Mouse (Mus musculus) forebrain, embryonic 11.5 days (tissue): ENCODE measurements around the gene Ccnl1. TPM values are rescaled to one million over a fixed set of nuclear protein-coding genes. Genes with fewer than 3 reads are reported as not detected.

Experiments used
- ATAC-seq: fragments of 200-750 bp; cut with Nextera tagmentation; replicated peaks from 2 replicates; pipeline ENCODE4 v1.8.0; 2017; ENCODE audit warnings: moderate TSS enrichment; ENCODE audit not compliant: low FRiP score
- DNase-seq: peaks from one replicate; pipeline ENCODE4 v3.0.0-alpha.2; 2017; ENCODE audit warnings: low spot score
- H3K27ac ChIP-seq: fragments of 300-500 bp; sonication (generic); 2 replicates; pipeline ENCODE4 v1.5.1; 2014; ENCODE audit warnings: low read depth, low read length
- H3K27me3 ChIP-seq: fragments of 300-500 bp; sonication (generic); 2 replicates; pipeline ENCODE4 v1.6.1; 2014; ENCODE audit warnings: mild to moderate bottlenecking, low read length, mixed read lengths; ENCODE audit not compliant: control insufficient read depth, insufficient read depth
- H3K36me3 ChIP-seq: fragments of 300-500 bp; sonication (generic); 2 replicates; pipeline ENCODE4 v1.6.1; 2014; ENCODE audit warnings: mild to moderate bottlenecking, low read length, moderate library complexity, mixed read lengths; ENCODE audit not compliant: control insufficient read depth, insufficient read depth
- H3K4me1 ChIP-seq: fragments of 300-500 bp; sonication (generic); replicated peaks from 2 replicates; pipeline ENCODE4 v1.6.1; 2014; ENCODE audit warnings: low read length, mixed read lengths; ENCODE audit not compliant: control insufficient read depth, insufficient read depth
- H3K4me2 ChIP-seq: fragments of 300-500 bp; sonication (generic); 2 replicates; pipeline ENCODE4 v1.6.1; 2014; ENCODE audit warnings: low read depth, mild to moderate bottlenecking, low read length, moderate library complexity, mixed read lengths; ENCODE audit not compliant: severe bottlenecking
- H3K4me3 ChIP-seq: fragments of 300-500 bp; sonication (generic); 2 replicates; pipeline ENCODE4 v1.5.1; 2014; ENCODE audit warnings: low read depth, low read length
- H3K9ac ChIP-seq: fragments of 300-500 bp; sonication (generic); 2 replicates; pipeline ENCODE4 v1.6.1; 2014; ENCODE audit warnings: low read length
- H3K9me3 ChIP-seq: fragments of 300-500 bp; sonication (generic); 2 replicates; pipeline ENCODE4 v1.6.1; 2016; ENCODE audit warnings: low read length, mixed read lengths; ENCODE audit not compliant: control insufficient read depth
- WGBS: fragments of 180-500 bp; shearing (Covaris S2); extraction: QIAGEN DNeasy Blood & Tissue Kit; methylation state at CpG from one replicate; pipeline ENCODE4 v1.1.7; 2014; 5-methylcytosine and 5-hydroxymethylcytosine counted together
- polyA plus RNA-seq: library from polyadenylated mRNA; unstranded; fragments of >200 nt; fragmentation: Nextera tagmentation; extraction: Ambion mirVana; gene quantifications from 2 replicates; pipeline ENCODE4 v1.2.1, GENCODE M21; 2014

The Ccnl1 gene
- polyA plus RNA-seq, 1 experiment from 2014 or later: 130 TPM

DNA sequence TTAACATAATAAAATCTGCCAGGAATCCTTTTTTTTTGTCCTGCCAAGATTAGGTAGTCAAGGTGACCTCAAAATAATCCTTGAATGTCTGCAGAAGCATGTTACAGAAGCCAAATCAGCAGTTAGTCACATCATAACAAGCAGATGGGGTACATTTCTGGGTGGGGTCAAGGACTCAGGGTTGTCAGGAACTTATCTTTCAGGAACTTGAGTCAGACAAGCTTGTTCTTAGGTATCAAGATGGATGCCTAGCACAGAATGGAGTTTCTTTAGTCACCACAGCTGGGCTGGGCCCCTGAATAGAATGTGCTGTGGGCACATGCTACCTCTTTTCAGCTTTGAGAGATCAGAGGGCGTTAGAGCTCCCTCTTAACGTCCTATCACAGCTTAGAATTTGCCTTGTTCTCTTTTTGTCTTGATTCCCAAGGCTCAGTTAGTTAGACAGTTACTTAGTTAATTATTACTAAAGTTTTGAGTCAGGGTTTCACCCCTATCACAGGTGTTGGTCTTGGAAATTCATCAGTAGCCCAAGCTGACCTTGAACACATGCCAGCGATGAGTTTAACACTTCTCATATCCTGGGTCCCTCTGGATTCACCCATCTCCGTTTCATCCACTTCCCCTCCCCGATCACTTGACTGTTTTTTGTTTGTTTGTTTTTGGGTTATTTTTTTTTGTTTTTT is 32.9 kb downstream of the Ccnl1 start:
- Histone ChIP-seq H3K27ac (no peak overlapping the region), H3K4me1 (peaks cover 9% of the 10 kb centered on the region; the same call in 1 of the 2 replicates), H3K9ac (no peak overlapping the region), H3K9me3 (no peaks in the 10 kb centered on the region), H3K4me3 (no peak overlapping the region), H3K36me3 (no peaks in the 10 kb centered on the region), H3K27me3 (no peaks in the 10 kb centered on the region), H3K4me2 (no peak overlapping the region)
- ATAC-seq (no peak), DNase-seq (no peak)
- 81% methylated on average over 5 of the region's 5 CpGs for WGBS

DNA sequence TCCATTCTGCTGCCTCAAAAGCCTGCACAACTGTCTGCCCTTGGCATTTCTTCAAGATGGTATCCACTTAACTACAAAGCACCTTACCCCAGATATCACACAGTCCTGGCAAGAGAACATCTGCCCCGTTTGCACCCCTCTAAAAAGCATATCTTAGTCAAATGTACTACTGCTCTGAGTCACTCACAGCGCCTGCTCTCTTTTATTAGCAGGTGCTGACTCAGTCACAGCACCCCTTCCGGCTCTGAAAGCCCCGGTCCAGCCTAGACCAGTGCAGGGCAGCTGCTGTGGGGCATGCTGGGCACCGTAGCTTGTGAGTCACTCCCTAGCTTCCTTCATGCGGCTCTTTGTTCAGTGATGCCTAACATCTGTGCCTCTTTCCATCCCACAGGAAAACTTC is 35.6 kb downstream of the Ccnl1 start:
- Histone ChIP-seq H3K27me3 (no peaks in the 10 kb centered on the region), H3K36me3 (no peaks in the 10 kb centered on the region), H3K27ac (no peak overlapping the region), H3K9me3 (no peaks in the 10 kb centered on the region), H3K4me3 (no peak overlapping the region), H3K4me2 (no peak overlapping the region), H3K9ac (no peak overlapping the region), H3K4me1 (no peaks in the 10 kb centered on the region)
- 78% methylated on average over 6 of the region's 6 CpGs for WGBS
- DNase-seq: no peak
- ATAC-seq: no peak

DNA sequence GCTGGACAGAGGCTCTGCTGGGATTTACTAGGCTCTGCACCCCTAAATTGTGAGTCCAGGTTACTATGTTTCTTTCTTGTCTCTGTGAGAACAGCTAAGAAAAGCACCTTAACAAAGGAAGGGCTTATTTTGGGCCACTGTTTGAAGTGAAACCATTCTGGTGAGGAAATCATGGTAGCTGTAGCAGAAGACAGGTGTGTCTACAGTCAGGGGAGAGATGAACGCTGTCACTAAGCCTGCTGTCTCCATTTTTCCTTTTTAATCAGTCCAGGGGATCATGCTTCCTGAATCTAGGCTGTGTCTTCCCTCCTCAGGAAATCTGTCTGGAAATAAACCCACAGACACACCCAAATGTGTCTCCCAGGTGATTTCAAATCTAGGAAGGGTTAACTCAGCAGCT is 36.4 kb downstream of the Ccnl1 start:
- no peaks in the 10 kb centered on the region for H3K27me3 ChIP-seq
- H3K9ac ChIP-seq: no peak overlapping the region
- H3K27ac ChIP-seq: no peak overlapping the region
- H3K4me2 ChIP-seq: no peak overlapping the region
- no peaks in the 10 kb centered on the region for H3K4me1 ChIP-seq
- H3K36me3 ChIP-seq: no peaks in the 10 kb centered on the region
- H3K9me3 ChIP-seq: no peaks in the 10 kb centered on the region
- DNase-seq: no peak
- no peak for ATAC-seq
- WGBS: 94% methylated on average over 1 of the region's 1 CpGs
- H3K4me3 ChIP-seq: no peak overlapping the region

DNA sequence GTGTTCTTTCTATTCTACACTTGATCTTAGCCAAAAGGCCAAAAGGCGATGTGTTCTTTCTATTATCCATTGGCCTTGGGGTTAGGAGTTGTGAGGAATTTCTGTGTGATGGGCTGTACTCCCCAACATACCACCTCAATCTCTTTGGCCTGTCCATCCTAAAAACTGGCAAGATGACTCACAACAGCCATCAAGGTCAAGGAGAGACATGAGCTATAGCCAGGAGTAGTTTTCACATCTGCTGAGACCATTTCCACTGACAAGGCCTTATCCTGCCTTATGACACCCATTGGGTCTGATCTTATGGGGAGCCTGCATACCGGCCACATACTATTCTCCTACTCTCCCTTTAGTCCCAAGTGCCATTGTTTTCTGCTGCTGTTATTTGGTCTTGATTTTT is 39.0 kb downstream of the Ccnl1 start:
- DNase-seq (no peak), ATAC-seq (no peak)
- Histone ChIP-seq H3K4me3 (no peak overlapping the region), H3K27ac (no peak overlapping the region), H3K4me1 (no peaks in the 10 kb centered on the region), H3K9me3 (no peaks in the 10 kb centered on the region), H3K4me2 (no peak overlapping the region), H3K36me3 (no peaks in the 10 kb centered on the region), H3K9ac (no peak overlapping the region), H3K27me3 (no peaks in the 10 kb centered on the region)
- WGBS: 93% methylated on average over 2 of the region's 2 CpGs

DNA sequence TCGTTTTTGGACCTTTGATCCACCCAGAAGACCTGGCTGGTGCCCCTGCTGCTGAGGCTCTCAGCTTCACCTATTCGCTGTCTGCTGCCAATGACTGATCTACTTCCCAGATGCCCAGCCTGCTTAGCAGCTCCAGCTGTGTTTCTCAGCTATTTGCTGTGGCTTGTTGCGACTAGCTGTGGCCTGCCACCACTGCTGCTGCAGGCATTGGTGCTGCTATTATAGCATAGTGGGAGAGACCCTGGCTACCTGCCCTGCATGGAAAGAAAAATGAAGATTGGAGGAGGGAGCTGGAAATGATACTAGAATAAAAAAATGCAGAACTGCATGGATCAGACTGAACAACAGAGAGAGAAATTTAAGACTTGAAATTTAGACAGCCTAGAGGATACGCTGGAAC is 45.1 kb downstream of the Ccnl1 start:
- no peaks in the 10 kb centered on the region for H3K4me1 ChIP-seq
- no peaks in the 10 kb centered on the region for H3K9me3 ChIP-seq
- no peak overlapping the region for H3K27ac ChIP-seq
- no peaks in the 10 kb centered on the region for H3K27me3 ChIP-seq
- no peaks in the 10 kb centered on the region for H3K36me3 ChIP-seq
- no peak overlapping the region for H3K9ac ChIP-seq
- H3K4me2 ChIP-seq: no peak overlapping the region
- ATAC-seq (no peak), DNase-seq (no peak)
- WGBS: 70% methylated on average over 4 of the region's 4 CpGs
- H3K4me3 ChIP-seq: no peak overlapping the region

DNA sequence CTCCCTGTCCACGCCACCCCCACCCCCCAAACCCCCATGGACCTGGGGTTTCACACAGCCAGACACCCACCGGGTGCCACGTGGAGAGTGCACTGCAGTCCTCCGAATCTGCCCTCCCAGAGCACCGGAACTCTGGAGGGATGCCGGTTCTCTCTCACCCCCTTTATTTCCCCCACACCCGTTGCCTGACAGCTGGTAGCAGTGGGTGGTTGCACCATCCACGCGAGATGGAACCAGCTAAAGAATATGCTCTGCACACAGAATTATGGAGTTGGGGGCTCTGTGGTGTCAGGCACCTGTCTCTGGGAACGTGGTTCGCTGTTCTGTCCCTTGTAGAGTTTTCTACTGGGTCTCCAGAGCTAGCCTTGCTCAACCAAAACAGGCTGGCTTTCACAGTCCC is 45.8 kb downstream of the Ccnl1 start:
- WGBS: 82% methylated on average over 11 of the region's 11 CpGs
- Histone ChIP-seq H3K4me1 (no peaks in the 10 kb centered on the region), H3K36me3 (no peaks in the 10 kb centered on the region), H3K27ac (no peak overlapping the region), H3K4me3 (no peak overlapping the region), H3K9me3 (no peaks in the 10 kb centered on the region), H3K4me2 (no peak overlapping the region), H3K27me3 (no peaks in the 10 kb centered on the region), H3K9ac (no peak overlapping the region)
- ATAC-seq: no peak
- DNase-seq: no peak

- Histone ChIP-seq H3K27me3 (no peaks in the 10 kb centered on the region), H3K9me3 (no peaks in the 10 kb centered on the region)
- no peak for ATAC-seq
Observed at GRCm38 (mm10) chr3:65911265-65911664, 46.8 kb downstream of the Ccnl1 start.

DNA sequence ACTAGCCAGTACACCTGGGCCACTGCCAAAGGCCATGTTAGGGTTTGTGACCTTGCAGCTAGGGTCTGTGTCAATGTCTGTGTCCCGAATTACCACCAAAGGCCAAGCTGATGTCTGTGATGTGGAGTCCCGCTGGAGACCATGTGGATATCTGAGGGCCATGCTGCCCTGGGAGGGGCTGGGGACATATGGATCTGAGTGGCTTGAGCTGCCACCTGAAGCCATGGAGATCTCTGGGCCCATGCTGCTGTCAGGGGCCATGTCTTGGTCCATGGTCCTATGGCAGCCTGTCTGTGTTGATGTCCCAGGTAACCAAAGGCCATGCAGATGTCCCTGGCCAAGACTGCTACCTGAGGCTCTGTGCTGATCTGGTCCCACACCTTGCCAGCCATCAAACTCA is 48.6 kb downstream of the Ccnl1 start:
- ATAC-seq: no peak
- Histone ChIP-seq H3K9ac (no peak overlapping the region), H3K27ac (no peak overlapping the region), H3K4me3 (no peak overlapping the region), H3K9me3 (no peaks in the 10 kb centered on the region), H3K4me2 (no peak overlapping the region), H3K4me1 (no peaks in the 10 kb centered on the region), H3K27me3 (no peaks in the 10 kb centered on the region), H3K36me3 (no peaks in the 10 kb centered on the region)
- WGBS: 86% methylated on average over 2 of the region's 2 CpGs
- no peak for DNase-seq

More at GRCm38 (mm10) chr3:65911265-65911664, 46.8 kb downstream of the Ccnl1 start:
- no peaks in the 10 kb centered on the region for H3K36me3 ChIP-seq
- H3K27ac ChIP-seq: no peak overlapping the region
- no peak overlapping the region for H3K9ac ChIP-seq
- no peak for DNase-seq
- no peak overlapping the region for H3K4me2 ChIP-seq
- WGBS: 89% methylated on average over 3 of the region's 3 CpGs
- H3K4me1 ChIP-seq: no peaks in the 10 kb centered on the region
- H3K4me3 ChIP-seq: no peak overlapping the region

DNA sequence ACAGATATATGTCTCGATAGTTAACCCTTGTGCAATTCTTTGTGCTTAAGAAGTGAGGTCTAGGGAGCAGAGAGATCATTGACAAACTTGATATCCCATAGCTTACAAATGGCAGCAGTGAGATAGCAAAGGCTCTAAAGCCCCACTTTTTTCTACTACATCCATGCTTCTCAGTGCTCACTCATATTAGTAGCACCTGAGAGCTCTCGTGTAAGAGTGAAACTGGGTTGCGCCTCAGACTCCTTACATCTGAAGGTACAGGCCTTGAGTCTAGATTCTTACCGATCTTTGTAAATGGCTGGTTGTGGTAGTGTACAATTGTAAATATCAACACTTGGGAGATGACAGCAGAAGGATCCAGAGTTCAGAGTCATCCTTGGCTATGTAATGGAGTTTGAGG is 50.5 kb downstream of the Ccnl1 start:
- H3K27me3 ChIP-seq: no peaks in the 10 kb centered on the region
- H3K36me3 ChIP-seq: no peaks in the 10 kb centered on the region
- DNase-seq (no peak), ATAC-seq (no peak)
- 92% methylated on average over 4 of the region's 4 CpGs for WGBS
- no peak overlapping the region for H3K4me2 ChIP-seq
- H3K27ac ChIP-seq: no peak overlapping the region
- no peak overlapping the region for H3K9ac ChIP-seq
- H3K4me1 ChIP-seq: no peaks in the 10 kb centered on the region
- no peaks in the 10 kb centered on the region for H3K9me3 ChIP-seq
- no peak overlapping the region for H3K4me3 ChIP-seq
